Mouse (Mus musculus): ENCODE measurements around the gene Dusp6.

- TF ChIP-seq CTCF (IDR thresholded peaks at IDR 0.05; ENCODE audit: low read depth, low read length) (no peak), POLR2A (IDR thresholded peaks at IDR 0.05; ENCODE audit: insufficient read depth, low read length) (no peak)
These were observed 36.2 kb upstream of the Dusp6 start for GRCm38 (mm10) chr10:99226782-99227181.

All from ES-Bruce4 (cell line).